Mouse (Mus musculus) left cerebral cortex, adult 2 months (tissue): Measurements from ENCODE around the gene Usp12. TPM values are rescaled to one million over a fixed set of nuclear protein-coding genes. Genes with fewer than 3 reads are reported as not detected.

Source experiments
- DNase-seq, 2 experiments: peaks; one replicate each; pipeline ENCODE4 v3.0.0; 2021 to 2022; ENCODE audit warnings: low spot score in 2 of 2, mixed read lengths in 1 of 2; ENCODE audit errors: extremely low spot score in 1 of 2
- H3K27ac ChIP-seq: fragments of 200-600 bp; 2 replicates; pipeline ENCODE4 v1.8.1; 2022
- H3K4me3 ChIP-seq: fragments of 200-600 bp; 2 replicates; pipeline ENCODE4 v1.8.1; 2022
- CTCF ChIP-seq: fragments of 200-600 bp; IDR thresholded peaks from 2 replicates; pipeline ENCODE4 v1.8.1; 2022; ENCODE audit warnings: antibody characterized with exemption, mild to moderate bottlenecking, moderate library complexity
- intact Hi-C: fragments of 180-260 bp; cut with DNase I; formaldehyde crosslinking; loops from one replicate; pipeline ENCODE4 v1.15.1; 2025
- long read RNA-seq, 2 experiments: library from polyadenylated mRNA; stranded (forward); transcript quantifications; one replicate each; pipeline ENCODE4 v2.0.0; 2021; ENCODE audit warnings: borderline mapping rate in 2 of 2
- total RNA-seq, 2 experiments: library from RNA; stranded (reverse); gene quantifications; 2 replicates each; pipeline ENCODE4 v1.2.3; 2021

Gene Usp12
- total RNA-seq: 10 to 100 TPM; 56.0 to 56.7 TPM
- long read RNA-seq, experiment 1, full-length matches to known transcripts: 44 of 55 reads
- long read RNA-seq, experiment 1, partial matches to known transcripts: 8 of 55 reads
- long read RNA-seq, experiment 1, other reads (novel, unspliced or antisense): 3 of 55 reads
- long read RNA-seq, experiment 2, full-length matches to known transcripts: 29 of 43 reads
- long read RNA-seq, experiment 2, partial matches to known transcripts: 4 of 43 reads
- long read RNA-seq, experiment 2, other reads (novel, unspliced or antisense): 10 of 43 reads

DNA sequence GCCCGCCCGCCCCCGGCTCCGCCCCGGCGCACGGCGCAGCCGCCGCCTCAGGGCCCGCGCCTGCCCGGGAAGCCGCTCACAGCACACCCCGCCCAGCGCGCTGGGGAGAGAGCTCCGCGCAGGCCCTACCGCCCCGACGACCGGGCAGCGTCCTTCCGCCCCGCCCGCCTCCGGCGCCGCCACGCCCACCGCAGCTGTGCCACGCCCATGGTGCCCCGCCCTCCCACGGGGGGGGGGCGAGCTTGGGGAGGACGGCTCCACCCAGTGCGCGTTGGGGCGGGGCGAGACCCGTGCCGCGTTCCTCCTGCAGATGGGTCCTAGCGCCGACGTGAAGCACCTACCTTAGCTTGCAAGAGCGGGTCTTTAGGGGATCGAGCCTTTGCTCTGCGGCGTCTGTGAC is at the start of gene Usp12:
TSS of gene Usp12 (minus strand) at position 154 of the 400 bp plus-strand sequence.
- intact Hi-C loops: loop anchor here (1.0 to 5.0 kb wide), 2 partner anchors 38 to 63 kb away; no protein-coding TSS in a partner anchor

DNA sequence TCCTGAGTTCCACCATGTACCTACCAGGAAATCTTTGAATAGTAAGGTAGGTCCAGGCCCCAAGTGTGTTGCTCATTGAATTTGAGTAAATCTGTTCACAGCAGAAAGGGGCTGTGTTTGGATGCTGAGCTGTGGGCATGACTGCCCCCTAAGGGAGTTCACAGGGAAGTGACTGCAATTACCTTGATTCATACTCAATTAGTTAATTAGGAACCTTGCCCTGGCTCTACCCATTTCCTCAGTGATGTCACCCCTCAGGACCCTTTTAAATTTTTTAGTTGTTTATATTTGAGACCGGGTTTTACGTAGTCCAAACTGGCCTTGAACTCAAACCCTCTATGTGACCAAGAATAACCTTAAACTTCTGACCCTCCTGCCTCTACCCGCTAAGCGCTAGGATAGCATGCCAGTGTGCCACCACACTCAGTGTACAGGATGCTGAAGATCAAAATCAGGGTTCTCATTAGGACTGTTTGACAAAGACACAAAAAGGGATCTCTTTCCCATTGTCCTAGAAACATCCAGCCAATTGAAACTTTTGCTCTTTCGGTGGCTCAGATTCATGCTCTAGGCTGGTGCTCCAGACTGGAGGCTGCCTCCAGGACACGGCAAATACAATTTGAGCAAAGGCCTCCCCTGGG is 49.6 kb upstream of the Usp12 start:
- TF ChIP-seq CTCF: peak; percentile 59
- intact Hi-C loops: loop anchor here (2.0 kb wide), 2 partner anchors 22 to 138 kb away; no protein-coding TSS in a partner anchor
- no peak for DNase-seq
- H3K4me3 ChIP-seq: peak overlapping the region; percentile 66
- peak overlapping the region; percentile 50; the same call in 1 of the 2 replicates for H3K27ac ChIP-seq

More for the DNA sequence above, at the start of gene Usp12:
- H3K4me3 ChIP-seq: peak within 1 kb of the TSS; percentile 66
- peak within 1 kb of the TSS; percentile 80 for H3K27ac ChIP-seq
- TF ChIP-seq CTCF: no peak; the same call in 1 of the 2 replicates
- DNase-seq: peak; percentile 98 to 99

DNA sequence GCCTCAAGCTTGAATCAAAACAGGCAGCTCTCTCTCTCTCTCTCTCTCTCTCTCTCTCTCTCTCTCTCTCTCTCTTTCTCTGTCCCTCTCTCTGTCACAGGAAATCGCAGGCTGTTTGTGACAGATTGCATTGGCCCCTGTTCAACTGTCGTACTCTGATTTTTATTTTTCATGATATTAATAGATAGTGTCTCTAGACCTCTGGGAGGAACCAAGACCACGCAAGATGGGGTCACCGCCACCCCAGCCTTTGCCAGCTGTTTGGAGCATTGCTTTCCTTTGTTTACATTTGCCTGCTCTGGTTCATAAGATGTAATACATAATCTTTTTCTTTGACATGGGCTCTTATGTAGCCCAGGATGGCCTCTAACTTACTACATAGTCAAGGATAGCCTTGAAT is 47.2 kb upstream of the Usp12 start:
- H3K4me3 ChIP-seq: no peak overlapping the region
- no peak for DNase-seq
- peak overlapping the region; percentile 19; the same call in 1 of the 2 replicates for H3K27ac ChIP-seq
- intact Hi-C loops: no loop called here
- no peak for TF ChIP-seq CTCF

DNA sequence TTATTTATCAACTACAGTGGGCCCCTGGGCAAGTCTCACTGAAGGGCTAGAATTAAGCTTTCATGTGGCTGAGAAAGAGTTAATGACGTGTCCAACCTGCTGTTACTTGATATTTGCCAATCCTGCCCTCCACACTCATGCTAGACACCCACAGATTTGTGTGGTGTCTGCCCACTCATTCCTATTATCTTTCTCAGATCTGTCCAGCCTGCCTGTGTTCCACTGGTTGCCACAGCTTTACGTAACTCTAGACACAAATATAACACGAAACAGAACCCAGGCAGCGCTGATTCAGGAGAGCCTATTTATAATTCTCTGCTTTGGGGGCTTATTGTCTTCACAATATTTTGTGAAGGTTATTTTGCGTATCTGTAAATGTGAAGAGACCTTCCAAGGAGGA is 46.5 kb upstream of the Usp12 start:
- peak overlapping the region; percentile 65 for H3K27ac ChIP-seq

DNA sequence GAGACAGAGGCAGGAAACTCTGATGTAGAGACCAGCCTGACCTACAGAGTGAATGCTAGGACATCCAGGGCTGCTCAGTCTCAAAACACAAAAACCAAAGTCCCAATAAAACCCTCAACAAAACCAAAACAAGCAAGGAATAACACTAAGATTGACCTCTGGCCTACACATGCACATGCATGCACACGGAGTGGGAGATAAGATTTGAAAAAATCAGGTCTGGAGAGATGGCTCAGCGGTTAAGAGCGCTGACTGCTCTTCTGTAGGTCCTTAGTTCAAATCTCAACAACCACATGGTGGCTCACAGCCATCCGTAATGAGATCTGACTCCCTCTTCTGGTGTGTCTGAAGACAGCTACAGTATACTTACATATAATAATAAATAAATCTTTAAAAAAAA is 45.6 kb upstream of the Usp12 start:
- intact Hi-C loops: no loop called here
- no peak for DNase-seq
- no peak overlapping the region for H3K27ac ChIP-seq
- TF ChIP-seq CTCF: no peak; the same call in 1 of the 2 replicates
- no peak overlapping the region for H3K4me3 ChIP-seq

More for the DNA sequence above, 46.5 kb upstream of the Usp12 start:
- no peak for TF ChIP-seq CTCF
- H3K4me3 ChIP-seq: no peak overlapping the region
- peak in 1 of 2 experiments; percentile 20 for DNase-seq
- intact Hi-C loops: no loop called here

DNA sequence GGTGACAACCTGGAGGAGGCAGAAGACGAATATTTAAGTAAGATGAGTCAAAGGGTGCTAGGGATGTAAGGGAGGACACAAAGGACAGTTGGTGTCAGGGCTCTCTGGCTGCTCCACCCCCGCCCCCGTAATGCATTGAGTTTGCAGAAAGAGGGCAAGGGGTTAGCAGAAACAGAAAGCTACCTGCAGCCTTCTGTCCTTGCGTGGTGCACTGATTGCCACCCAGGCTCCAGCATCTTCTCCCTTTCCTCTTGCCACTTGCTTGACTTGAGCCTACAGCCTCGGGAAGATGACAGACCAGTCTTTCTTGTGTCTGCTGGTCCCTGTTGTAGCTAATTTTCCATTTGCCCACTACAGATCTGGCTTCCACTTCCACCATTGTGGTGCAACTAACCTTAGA is 45.0 kb upstream of the Usp12 start:
- H3K4me3 ChIP-seq: no peak overlapping the region
- no peak for DNase-seq
- H3K27ac ChIP-seq: no peak overlapping the region
- no peak for TF ChIP-seq CTCF
- intact Hi-C loops: no loop called here

DNA sequence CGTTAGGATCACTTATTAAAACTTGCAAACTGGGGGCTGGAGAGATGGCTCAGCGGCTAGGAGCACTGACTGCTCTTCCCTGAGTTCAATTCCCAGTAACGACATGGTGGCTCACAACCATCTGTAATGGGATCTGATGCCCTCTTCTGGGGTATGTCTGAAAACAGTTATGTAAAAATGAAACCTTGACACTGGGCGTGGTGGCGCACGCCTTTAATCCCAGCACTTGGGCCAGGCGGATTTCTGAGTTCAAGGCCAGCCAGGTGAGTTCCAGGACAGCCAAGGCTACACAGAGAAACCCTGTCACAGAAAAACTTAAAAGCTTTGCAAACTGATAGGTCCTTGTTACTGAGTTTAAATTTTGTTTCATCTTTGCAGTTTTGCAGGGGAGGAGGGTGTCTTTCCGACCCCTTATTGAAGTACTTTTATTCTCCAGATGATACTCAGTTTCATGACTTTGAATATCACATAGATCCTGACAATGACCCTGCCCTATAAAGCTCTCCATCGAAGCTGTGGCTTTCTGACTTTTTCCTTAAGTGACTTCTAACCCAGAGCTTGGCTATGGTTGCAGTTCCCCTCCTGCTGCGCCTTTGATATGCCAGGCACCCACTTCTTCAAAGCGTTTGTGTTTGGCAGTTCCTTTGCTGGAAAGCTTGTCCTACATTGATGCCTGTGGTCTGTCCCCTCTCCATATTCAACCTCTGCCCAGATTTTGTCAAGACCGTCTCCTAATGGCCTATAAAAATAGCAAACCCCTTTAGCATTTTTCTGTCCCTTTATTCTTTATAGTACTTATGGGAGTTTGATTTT is 44.2 kb upstream of the Usp12 start:
- DNase-seq: no peak
- Histone ChIP-seq H3K27ac (no peak overlapping the region), H3K4me3 (no peak overlapping the region)
- intact Hi-C loops: no loop called here
- no peak for TF ChIP-seq CTCF

DNA sequence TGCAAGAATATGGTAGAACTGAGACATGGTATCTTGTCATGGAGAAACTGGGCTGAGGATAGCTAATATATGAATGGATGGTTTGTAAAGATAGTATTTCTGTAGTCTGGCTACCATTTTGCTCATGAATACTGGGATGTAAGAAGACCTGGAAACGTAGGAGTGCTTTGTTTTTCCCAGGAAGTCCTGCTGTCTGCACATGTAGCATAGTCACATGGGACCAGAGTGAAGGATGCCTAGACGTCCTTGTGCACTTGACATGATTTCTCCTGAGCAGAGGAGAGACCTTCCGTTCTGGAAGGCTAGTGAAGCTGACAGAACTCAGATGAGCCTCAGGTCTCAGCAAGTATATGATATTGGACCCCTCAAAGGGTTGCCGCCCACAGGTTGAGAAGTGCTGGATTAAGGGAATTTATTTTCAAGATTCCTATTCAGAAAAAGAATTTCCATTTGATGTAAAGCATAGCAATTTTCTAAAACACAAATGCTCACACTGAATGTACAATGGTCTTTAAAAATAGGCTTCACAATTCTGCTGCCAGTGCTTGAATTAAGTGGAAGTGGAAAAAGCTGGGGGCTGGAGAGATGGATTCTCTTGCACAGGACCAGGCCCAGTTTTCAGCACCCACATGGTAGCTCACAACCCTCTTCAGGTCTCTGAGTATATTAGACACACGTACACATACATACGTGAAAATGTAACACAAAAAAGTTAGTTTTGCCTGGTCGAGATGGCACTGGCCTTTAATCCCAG is 43.3 kb upstream of the Usp12 start:
- Histone ChIP-seq H3K27ac (peak overlapping the region; percentile 21; the same call in 1 of the 2 replicates), H3K4me3 (no peak overlapping the region)
- no peak for TF ChIP-seq CTCF
- DNase-seq: no peak
- intact Hi-C loops: no loop called here

DNA sequence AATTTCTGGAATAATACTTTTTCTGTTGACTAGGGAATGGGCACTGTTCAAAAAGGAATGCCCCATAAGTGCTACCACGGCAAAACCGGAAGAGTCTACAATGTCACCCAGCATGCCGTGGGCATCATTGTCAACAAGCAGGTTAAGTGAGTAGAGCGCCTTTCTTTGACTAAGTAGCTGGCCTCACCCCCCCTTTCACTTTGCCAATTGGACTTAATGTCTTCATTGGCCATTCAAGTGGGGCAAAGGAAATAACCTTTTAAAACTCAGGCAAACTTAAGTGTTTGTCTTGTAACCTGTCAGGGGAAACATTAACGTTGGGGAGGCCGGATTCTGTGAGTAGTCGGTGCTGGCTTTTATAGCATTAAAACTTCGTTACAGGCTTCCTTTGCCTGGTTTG is 40.2 kb upstream of the Usp12 start:
- intact Hi-C loops: no loop called here
- Histone ChIP-seq H3K4me3 (no peak overlapping the region), H3K27ac (no peak overlapping the region)
- DNase-seq: no peak
- TF ChIP-seq CTCF: no peak

DNA sequence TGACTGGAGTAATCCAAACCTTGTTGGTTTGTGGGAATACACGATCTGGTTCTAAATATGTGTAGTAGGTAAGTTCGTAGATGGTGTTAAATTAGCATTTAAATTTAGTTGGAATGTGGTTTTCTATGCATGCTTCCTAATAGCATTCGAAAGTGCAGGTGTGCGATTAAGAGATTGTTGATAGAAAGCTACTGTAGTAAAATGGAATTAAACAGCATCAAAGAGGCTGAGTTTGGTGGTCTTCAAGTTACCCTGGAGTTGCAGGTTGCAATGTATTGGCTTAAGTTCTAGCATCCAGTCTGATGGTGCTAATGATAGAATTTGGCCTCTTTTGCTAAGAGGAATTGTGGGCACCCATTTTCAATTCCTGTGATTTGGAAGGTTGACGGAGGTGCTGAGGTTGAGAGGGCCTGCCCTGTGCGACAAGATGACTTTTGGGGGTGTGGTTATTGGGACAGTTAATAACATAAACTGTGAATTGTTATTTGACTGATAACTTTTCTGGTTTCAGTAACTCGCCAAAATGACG is 38.9 kb upstream of the Usp12 start:
- peak overlapping the region; percentile 97 for H3K4me3 ChIP-seq
- no peak for TF ChIP-seq CTCF
- intact Hi-C loops: loop anchor here (1.0 kb wide), 1 partner anchor 39 kb away; no protein-coding TSS in a partner anchor
- H3K27ac ChIP-seq: peak overlapping the region; percentile 100
- DNase-seq: no peak
